Mouse (Mus musculus) G1E (cell line): ENCODE measurements around the gene Cltrn.

Source experiments
- CTCF ChIP-seq: IDR thresholded peaks from 2 replicates; pipeline ENCODE4 v1.5.1; 2012; ENCODE audit warnings: low read depth, low read length, inconsistent platforms, mixed read lengths
- GATA1 ChIP-seq: IDR thresholded peaks from 2 replicates; pipeline ENCODE4 v1.6.1; 2012; ENCODE audit warnings: borderline replicate concordance, low read length, inconsistent platforms, mixed read lengths
- TAL1 ChIP-seq: conservative IDR thresholded peaks from 2 replicates; pipeline ENCODE4 v1.6.1; 2012; ENCODE audit warnings: low read depth, low read length, inconsistent platforms, mixed read lengths

- TF ChIP-seq CTCF (no peak), TAL1 (no peak), GATA1 (no peak)
Observed at GRCm38 (mm10) chrX:164058523-164058922, 30.1 kb upstream of the Cltrn start.
